Mouse (Mus musculus) ovary, postnatal 14 days (tissue): ENCODE results near the gene Pou3f1.
"Not testable (repeated sequence)": the region's sequence is repeated elsewhere in the genome, so short reads cannot be mapped to it uniquely, and the experiment has no call there.

ENCODE experiments used
- DNase-seq: peaks from one replicate; pipeline ENCODE4 v3.0.0; 2022; ENCODE audit warnings: low spot score

Pou3f1 gene

GRCm38 (mm10) chr4:124692416-124692861 lies 35.8 kb downstream of the Pou3f1 start:
- DNase-seq = no peak

- DNase-seq = peak; percentile 66
Observed at GRCm38 (mm10) chr4:124693135-124693894, 36.7 kb downstream of the Pou3f1 start, which contains the start of gene Utp11. TSS of gene Utp11 (minus strand) at chr4:124693600.

GRCm38 (mm10) chr4:124694572-124694971 lies 38.0 kb downstream of the Pou3f1 start:
- no peak for DNase-seq

GRCm38 (mm10) chr4:124695786-124696516 lies 39.3 kb downstream of the Pou3f1 start:
- DNase-seq = no peak

- DNase-seq = no peak
Observed at GRCm38 (mm10) chr4:124699791-124700190, 43.2 kb downstream of the Pou3f1 start.

DNA sequence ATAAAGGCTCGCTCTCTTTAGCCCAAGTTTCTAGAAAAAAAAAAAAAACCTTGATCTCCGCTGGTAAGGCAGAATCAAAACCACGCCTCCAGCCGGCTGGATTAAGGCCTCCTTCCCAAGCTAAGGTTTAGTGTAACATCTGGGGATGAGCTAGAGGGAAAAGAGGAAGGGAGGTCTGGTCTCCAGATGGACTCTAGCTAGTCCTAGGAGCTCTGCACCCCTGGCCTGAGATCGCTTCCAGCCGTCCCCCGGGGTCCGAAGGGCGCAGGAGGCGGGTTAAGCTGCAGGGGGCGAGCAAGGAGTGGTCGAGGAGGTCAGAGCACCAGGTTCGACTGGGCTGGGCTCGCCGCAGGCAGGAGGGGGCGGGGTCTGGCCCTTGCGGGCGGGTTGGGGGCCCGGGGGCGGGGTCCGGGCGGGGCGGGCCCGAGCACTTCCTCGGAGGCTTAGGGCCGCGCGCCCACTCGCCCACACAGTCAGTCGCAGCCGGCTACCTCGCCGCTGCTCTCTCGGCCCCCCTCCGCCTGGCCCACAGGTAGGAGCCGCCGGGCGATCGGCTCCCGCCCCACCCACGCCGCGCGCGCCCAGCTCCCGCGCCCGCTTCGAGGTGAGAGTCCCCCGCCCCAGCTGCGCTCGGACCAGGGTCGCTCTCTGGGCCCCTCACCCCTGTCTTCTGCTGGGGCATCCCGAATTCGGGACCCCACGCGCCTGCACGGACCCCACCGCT lies 43.8 kb downstream of the Pou3f1 start, which contains the start of gene Fhl3:
Gene Fhl3 (plus strand): TSS at position 454 of the 724 bp plus-strand sequence.
- no peak for DNase-seq

- no peak for DNase-seq
Observed at GRCm38 (mm10) chr4:124701052-124701845, 44.6 kb downstream of the Pou3f1 start.

DNA sequence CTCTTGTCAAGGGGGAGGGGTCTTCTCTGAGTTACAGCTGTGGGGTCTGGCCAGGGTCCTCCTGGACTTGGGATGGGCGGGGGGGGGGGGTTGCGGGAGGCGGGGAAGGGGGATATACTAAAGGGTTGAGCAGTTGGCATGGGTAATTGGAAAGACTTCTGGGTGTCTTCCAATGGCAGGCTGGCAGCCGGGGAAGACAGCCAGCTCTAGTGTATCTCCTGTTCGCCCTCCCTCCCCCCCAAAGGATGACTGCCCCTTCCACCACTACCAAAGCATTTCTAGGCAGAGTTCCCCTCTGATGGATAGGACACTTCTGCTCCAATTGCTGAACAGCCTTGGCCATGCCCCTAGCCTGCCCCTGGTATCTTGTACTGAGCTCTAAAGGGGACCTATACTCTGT lies 45.3 kb downstream of the Pou3f1 start:
- DNase-seq = no peak

DNA sequence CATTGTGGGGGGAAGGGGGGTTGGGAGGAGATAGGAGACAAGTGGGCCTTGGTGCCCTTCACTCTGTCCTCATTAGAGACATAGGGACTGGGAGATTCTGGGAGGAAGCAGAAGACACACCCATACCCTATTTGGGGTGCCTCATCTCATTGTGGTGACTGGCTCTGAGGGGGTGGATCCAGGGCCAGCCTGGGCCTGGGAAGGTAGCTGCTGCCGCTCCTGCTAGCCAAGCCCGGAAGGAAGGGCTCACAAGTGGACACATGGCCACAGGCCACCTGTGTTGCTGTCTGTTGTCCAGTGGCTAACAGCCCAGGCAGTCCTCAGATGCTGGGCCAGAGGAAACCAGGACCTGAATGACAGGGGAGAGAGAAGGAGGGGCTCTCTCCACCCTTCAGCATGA lies 46.8 kb downstream of the Pou3f1 start:
- DNase-seq = no peak

DNA sequence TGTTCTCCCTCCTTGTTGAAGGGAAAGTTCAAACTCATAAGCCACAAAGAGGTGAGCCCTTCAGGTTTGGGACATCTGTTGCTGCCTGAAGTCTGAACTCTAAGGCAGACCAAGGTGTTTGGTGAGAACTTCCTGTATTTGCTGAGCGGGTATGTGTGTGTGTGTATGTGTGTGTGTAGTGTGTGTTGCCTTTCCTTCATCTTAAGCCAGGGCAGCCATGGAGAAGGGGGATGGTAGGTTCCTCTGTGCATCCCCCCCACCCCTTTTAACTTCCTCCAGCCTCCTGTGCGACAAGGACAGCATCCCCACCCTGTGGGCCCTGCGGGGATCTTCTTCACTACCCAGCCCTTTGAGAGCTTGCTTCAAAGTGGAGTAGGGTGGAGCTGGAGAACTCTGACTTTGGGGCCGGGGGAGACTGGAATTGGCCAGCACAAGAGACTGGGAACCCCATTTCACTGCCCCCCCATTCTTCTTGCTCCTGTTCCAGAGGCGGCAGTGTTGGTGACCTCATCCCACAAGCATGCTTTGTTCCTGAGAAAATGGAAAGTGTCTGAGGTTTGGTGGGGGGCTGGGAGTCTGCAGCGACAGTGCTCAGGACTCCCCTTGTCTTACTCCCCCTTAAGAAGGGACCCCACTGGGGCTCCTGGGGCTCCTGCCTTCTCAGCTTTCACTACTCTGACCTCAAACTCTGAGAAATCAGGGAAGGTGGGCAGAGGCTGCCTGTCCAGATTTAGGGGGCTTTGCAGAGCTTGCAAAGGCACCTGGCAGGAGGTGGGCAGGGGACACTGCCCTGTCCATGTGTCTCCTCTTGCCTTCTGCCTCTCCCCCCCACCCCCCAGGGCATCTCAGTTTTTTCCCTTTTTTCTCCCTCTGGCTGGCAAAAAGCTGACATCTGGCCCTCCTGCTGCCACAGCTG lies 47.5 kb downstream of the Pou3f1 start:
- no peak for DNase-seq

DNA sequence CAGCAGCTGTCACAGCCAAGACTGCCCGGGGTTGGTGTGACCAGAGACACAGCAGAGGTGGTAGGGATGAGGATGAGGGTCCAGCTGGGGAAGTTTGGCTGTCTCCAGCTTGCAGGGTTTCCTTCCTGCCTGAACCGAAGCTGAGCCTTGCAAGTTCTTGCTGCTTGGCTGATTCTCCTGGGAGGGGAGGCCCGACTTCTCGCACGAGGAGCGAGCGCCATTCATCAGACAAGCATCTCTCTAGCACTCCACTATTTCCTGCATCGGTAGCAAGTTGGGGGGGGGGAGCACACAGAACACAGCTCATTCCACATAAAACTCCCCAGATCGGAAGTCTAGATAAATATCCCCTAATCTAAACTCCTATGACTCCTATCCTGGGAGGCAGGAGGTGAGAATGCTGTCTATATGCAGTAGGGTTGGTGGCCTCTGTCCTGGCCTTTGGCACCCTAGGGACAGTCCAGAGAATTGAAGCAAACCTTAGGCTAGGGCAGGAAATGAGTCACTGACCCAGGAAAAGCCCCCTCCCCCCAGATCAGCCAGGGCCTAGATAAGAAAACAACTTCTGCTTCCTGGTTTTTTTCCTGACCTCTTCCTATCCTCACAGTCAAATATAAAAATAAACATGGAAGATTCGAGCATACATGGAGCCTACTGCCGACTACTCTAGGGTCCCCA lies 48.3 kb downstream of the Pou3f1 start:
- no peak for DNase-seq

DNA sequence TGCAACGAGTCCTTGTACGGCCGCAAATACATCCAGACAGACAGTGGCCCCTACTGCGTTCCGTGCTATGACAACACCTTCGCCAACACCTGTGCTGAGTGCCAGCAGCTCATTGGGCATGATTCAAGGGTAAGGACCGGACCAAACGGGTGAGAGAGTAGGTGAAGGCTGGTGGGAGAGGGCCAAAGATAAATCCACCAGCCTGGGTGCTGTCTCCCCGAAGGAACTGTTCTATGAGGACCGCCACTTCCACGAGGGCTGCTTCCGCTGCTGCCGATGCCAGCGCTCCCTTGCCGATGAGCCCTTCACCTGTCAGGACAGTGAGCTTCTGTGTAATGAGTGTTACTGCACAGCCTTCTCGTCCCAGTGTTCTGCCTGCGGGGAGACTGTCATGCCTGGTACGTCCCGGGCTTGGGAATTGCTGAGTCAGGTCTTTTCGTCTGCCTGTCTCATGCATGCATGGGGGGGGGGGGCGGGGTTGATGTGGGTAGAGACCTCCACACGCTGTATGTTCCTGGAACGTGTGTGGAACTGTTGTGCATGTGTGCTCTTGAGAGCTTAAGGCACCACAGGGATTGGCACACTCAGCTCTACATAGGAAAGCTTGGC lies 49.2 kb downstream of the Pou3f1 start:
- DNase-seq = no peak

GRCm38 (mm10) chr4:124707381-124708199 lies 51.0 kb downstream of the Pou3f1 start:
- DNase-seq = not testable (repeated sequence)

- not testable (repeated sequence) for DNase-seq
Observed at GRCm38 (mm10) chr4:124708200-124708517, 51.6 kb downstream of the Pou3f1 start.

GRCm38 (mm10) chr4:124708518-124709477 lies 52.2 kb downstream of the Pou3f1 start:
- peak; percentile 85 for DNase-seq

- no peak for DNase-seq
Observed at GRCm38 (mm10) chr4:124709961-124710446, 53.4 kb downstream of the Pou3f1 start.
